Comparison of ENCODE assay signal across 27 mouse cellular contexts in genomic region chr16:38473661-38474060, GRCm38 (mm10). TPM values are rescaled to one million over a fixed set of nuclear protein-coding genes. Genes with fewer than 3 reads are reported as not detected.
"Had no signal": no experiment of that assay in that cellular context is flagged by ENCODE, and none has a peak within 500 bp of the region (broad histone marks: within the 10 kb centered on the region; RNA-seq: fewer than 3 reads in every experiment).

No protein-coding gene starts in this region.

- H3K9me3 ChIP-seq: heart, embryonic 10.5 days; heart, embryonic 12.5 days; hindbrain, embryonic 10.5 days; hindbrain, embryonic 12.5 days; intestine, embryonic 15.5 days; kidney, embryonic 15.5 days; limb, embryonic 10.5 days; limb, embryonic 12.5 days had no signal

- H3K4me3 ChIP-seq: gastrocnemius, adult 2 months; heart, embryonic 10.5 days; heart, embryonic 12.5 days; hindbrain, embryonic 10.5 days; hindbrain, embryonic 12.5 days; intestine, embryonic 15.5 days; kidney, embryonic 15.5 days; layer of hippocampus, adult 2 months; left cerebral cortex, adult 2 months; limb, embryonic 10.5 days; limb, embryonic 12.5 days had no signal

- H3K27ac ChIP-seq: gastrocnemius, adult 2 months; heart, embryonic 10.5 days; hindbrain, embryonic 10.5 days; hindbrain, embryonic 12.5 days; hindbrain, embryonic 14.5 days; intestine, embryonic 15.5 days; kidney, embryonic 15.5 days; kidney, postnatal 0 days; layer of hippocampus, adult 2 months; left cerebral cortex, adult 2 months; limb, embryonic 10.5 days; limb, embryonic 12.5 days had no signal

- DNase-seq: forebrain, postnatal 0 days; gastrocnemius, adult 2 months; gastrocnemius, postnatal 10 days; gastrocnemius, postnatal 25 days; heart, adult 18-20 months; heart, postnatal 10 days; heart, postnatal 4 days; kidney, adult 18-20 months; kidney, adult 9 months; kidney, postnatal 14 days; kidney, postnatal 4 days had no signal

- ATAC-seq: forebrain, postnatal 0 days; hindbrain, embryonic 16.5 days; inflammation-experienced regulatory T-cells, adult 6 months; intestine, embryonic 15.5 days; intestine, postnatal 0 days had no signal

- H3K9ac ChIP-seq: forebrain, postnatal 0 days; heart, embryonic 12.5 days; hindbrain, embryonic 12.5 days; hindbrain, embryonic 14.5 days; intestine, embryonic 15.5 days; kidney, embryonic 15.5 days; limb, embryonic 12.5 days had no signal

- H3K27me3 ChIP-seq: heart, embryonic 12.5 days; hindbrain, embryonic 12.5 days; intestine, embryonic 15.5 days; kidney, embryonic 15.5 days; limb, embryonic 12.5 days had no signal

- H3K36me3 ChIP-seq: heart, embryonic 10.5 days; heart, embryonic 12.5 days; hindbrain, embryonic 10.5 days; hindbrain, embryonic 12.5 days; intestine, embryonic 15.5 days; kidney, embryonic 15.5 days; limb, embryonic 10.5 days; limb, embryonic 12.5 days had no signal

- H3K4me2 ChIP-seq: heart, embryonic 12.5 days; hindbrain, embryonic 12.5 days; hindbrain, embryonic 14.5 days; intestine, embryonic 15.5 days; kidney, embryonic 15.5 days; limb, embryonic 12.5 days had no signal

RNA-seq across cellular contexts. Expression of gene Cd80, which starts 18.3 kb away (rescaled TPM):
- total RNA-seq: granulocyte monocyte progenitor cell, adult 5-6 weeks had no signal

RNA-seq across cellular contexts. Expression of gene Pla1a, which starts 40.7 kb away (rescaled TPM):
- total RNA-seq: granulocyte monocyte progenitor cell, adult 5-6 weeks had no signal
